Mouse (Mus musculus) testis, adult 2 months (tissue): ENCODE data around the gene Cacybp.

Experiments
- CTCF ChIP-seq: fragments of 200-500 bp; IDR thresholded peaks from 2 replicates; pipeline ENCODE4 v1.5.1; 2012; ENCODE audit warnings: low read depth, mild to moderate bottlenecking, inconsistent platforms, low read length, moderate library complexity; ENCODE audit not compliant: control insufficient read depth, insufficient read depth, insufficient replicate concordance
- POLR2A ChIP-seq: fragments of 200-500 bp; IDR thresholded peaks from 2 replicates; pipeline ENCODE4 v1.6.1; 2012; ENCODE audit warnings: low read depth, mild to moderate bottlenecking, inconsistent platforms, low read length, moderate library complexity; ENCODE audit not compliant: control insufficient read depth

- TF ChIP-seq CTCF (no peak), POLR2A (no peak)
Observed at GRCm38 (mm10) chr1:160195337-160195663, 17.4 kb downstream of the Cacybp start.
